Mouse (Mus musculus): Measurements from ENCODE around the gene Actc1. TPM values are rescaled to one million over a fixed set of nuclear protein-coding genes. Genes with fewer than 3 reads are reported as not detected.

Gene Actc1
- polyA plus RNA-seq (2015; fragmentation: Nextera tagmentation; extraction: Ambion mirVana) = 28.4 and 31.0 TPM in 2 replicates

DNA sequence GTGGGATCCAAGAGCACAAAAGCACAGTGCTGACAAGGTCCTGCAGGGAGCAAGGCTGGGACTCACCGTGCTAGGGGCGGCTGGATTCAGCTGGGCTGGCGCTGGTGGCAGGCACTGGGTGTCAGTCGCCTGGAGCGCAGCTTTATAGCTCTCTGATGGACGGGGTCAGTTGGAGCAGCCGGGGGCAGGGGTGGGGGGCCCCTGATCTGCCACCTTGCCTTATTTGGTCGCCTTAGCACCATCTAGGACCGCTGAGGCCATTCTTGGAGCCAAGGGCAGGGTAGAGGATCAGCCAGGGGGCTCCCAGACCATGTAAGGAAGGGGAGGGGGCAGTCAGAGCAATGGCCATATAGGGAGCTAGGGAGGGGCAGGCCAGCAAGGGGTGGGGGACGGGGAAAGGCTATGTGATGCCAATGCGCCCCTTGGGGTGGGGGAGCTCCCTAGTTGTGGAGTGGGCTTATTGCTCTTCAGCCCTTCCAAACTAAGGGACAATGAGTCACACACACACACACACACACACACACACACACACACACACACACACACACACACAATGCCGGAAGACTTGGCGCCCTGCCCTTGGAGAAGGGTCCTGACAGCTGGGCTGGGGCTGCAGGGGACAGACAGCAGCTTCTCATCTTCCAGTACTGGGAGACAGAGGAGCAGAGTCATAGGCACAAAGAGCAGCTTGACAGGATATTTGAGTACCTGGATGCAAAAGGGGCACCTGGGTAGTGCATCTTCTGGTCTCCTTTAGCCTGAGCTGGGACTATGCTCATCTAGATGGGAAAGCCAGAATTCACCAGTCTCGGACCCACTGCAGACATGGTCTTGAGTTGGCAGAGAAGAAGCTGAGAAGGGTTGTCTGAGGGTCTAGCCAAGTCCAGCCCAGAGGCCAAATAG, at the start of gene Actc1:
TSS of gene Actc1 (minus strand) at position 853 of the 903 bp plus-strand sequence.
- 22% methylated on average over 14 of the region's 14 CpGs for WGBS
- Histone ChIP-seq H3K4me3 (ENCODE audit: low read depth, low read length) (peak within 1 kb of the TSS; percentile 15; the same call in 1 of the 2 replicates), H3K27me3 (ENCODE audit: control insufficient read depth, insufficient read depth, low read length) (no peaks in the 10 kb centered on the region), H3K4me2 (replicated peaks; ENCODE audit: low read depth) (peak within 1 kb of the TSS; percentile 39; the same call in 1 of the 2 replicates), H3K4me1 (replicated peaks; ENCODE audit: control insufficient read depth, insufficient read depth) (no peaks in the 10 kb centered on the region), H3K36me3 (ENCODE audit: control insufficient read depth, insufficient read depth, low read length) (no peaks in the 10 kb centered on the region), H3K9me3 (ENCODE audit: control insufficient read depth, low read length) (no peaks in the 10 kb centered on the region), H3K27ac (replicated peaks) (no peak within 1 kb of the TSS), H3K9ac (ENCODE audit: low read length) (no peak within 1 kb of the TSS)
- ATAC-seq (ENCODE audit: low FRiP score, low TSS enrichment) (peak; percentile 47), DNase-seq (ENCODE audit: low spot score) (no peak)
- TF ChIP-seq EP300 (optimal IDR thresholded peaks at IDR 0.05) (no peak), CTCF (IDR thresholded peaks at IDR 0.05; ENCODE audit: low read depth) (no peak)

DNA sequence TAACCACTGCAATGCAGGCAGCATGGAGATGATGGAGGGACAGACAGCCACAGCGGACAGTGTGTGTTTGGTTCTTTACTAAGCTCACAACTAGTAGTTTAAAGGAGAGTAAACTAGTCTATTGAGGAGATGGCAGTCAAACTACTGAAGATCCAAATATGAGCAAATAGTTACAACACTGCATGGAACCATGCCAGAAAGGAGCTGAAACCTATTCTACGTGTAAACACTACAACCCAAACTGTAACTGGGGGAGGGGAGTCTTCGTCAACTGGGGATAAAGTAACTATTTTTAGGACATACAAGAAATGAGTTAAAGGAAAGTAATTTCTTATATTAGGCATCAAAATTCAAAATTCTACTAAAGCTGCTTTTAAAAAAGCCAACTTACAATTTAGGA, 49.1 kb upstream of the Actc1 start:
- TF ChIP-seq EP300 (optimal IDR thresholded peaks at IDR 0.05) (no peak), CTCF (IDR thresholded peaks at IDR 0.05; ENCODE audit: low read depth) (no peak)
- H3K9me3 ChIP-seq (ENCODE audit: control insufficient read depth, low read length) = no peaks in the 10 kb centered on the region
- H3K27ac ChIP-seq (replicated peaks) = no peak overlapping the region
- no peak for DNase-seq (ENCODE audit: low spot score)
- H3K4me2 ChIP-seq (replicated peaks; ENCODE audit: low read depth) = no peak overlapping the region
- no peak overlapping the region for H3K9ac ChIP-seq (ENCODE audit: low read length)
- H3K27me3 ChIP-seq (ENCODE audit: control insufficient read depth, insufficient read depth, low read length) = no peaks in the 10 kb centered on the region
- no peak for ATAC-seq (ENCODE audit: low FRiP score, low TSS enrichment)
- peaks cover 9% of the 10 kb centered on the region for H3K36me3 ChIP-seq (ENCODE audit: control insufficient read depth, insufficient read depth, low read length)
- 58% methylated on average over 3 of the region's 3 CpGs for WGBS
- no peaks in the 10 kb centered on the region for H3K4me1 ChIP-seq (replicated peaks; ENCODE audit: control insufficient read depth, insufficient read depth)
- H3K4me3 ChIP-seq (ENCODE audit: low read depth, low read length) = no peak overlapping the region

DNA sequence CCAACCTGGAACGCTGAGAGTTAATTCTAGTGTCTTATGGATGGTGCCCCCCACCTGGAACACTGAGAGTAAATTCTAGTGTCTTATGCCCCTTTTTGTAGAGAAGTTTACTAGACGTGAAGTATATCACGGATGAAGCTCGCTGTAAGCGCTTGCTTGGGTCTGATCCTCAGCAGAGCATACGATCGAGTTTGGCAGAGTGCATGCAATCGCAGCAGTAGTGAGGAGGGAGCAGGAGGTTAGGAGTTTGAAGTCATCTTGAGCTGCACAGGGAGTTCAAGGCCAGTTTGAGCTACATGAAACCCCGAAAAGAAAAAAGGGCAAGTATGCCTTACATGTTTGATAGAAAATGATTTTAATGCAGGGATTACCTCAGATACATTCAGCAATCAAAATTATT, 47.5 kb upstream of the Actc1 start:
- Histone ChIP-seq H3K4me3 (ENCODE audit: low read depth, low read length) (no peak overlapping the region), H3K4me2 (replicated peaks; ENCODE audit: low read depth) (no peak overlapping the region), H3K36me3 (ENCODE audit: control insufficient read depth, insufficient read depth, low read length) (peaks cover 9% of the 10 kb centered on the region), H3K9ac (ENCODE audit: low read length) (no peak overlapping the region), H3K9me3 (ENCODE audit: control insufficient read depth, low read length) (no peaks in the 10 kb centered on the region), H3K27ac (replicated peaks) (no peak overlapping the region), H3K4me1 (replicated peaks; ENCODE audit: control insufficient read depth, insufficient read depth) (no peaks in the 10 kb centered on the region), H3K27me3 (ENCODE audit: control insufficient read depth, insufficient read depth, low read length) (no peaks in the 10 kb centered on the region)
- WGBS = 94% methylated on average over 9 of the region's 9 CpGs
- DNase-seq (ENCODE audit: low spot score) (no peak), ATAC-seq (ENCODE audit: low FRiP score, low TSS enrichment) (no peak)
- TF ChIP-seq CTCF (IDR thresholded peaks at IDR 0.05; ENCODE audit: low read depth) (no peak), EP300 (optimal IDR thresholded peaks at IDR 0.05) (no peak)

DNA sequence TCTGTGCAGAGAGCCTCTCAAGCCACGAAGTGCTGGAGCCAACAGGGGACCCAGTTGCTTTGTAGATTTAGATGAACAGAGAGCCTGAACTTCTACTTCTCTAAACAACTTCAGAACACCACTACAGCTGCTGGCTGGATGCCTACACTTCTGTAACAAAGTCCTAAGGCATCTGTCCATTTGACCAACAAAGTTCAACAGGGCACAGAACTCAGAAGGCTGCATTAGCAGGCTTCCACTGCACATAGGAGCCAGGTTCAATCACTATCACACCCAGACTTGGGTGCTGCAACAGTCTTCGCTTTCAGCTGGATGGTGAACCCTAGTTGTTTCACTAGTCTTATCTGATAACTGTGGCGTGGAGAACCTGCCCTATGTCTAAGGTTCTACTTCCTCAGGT, 46.5 kb upstream of the Actc1 start:
- DNase-seq (ENCODE audit: low spot score) (no peak), ATAC-seq (ENCODE audit: low FRiP score, low TSS enrichment) (no peak)
- Histone ChIP-seq H3K36me3 (ENCODE audit: control insufficient read depth, insufficient read depth, low read length) (peaks cover 7% of the 10 kb centered on the region), H3K27ac (replicated peaks) (no peak overlapping the region), H3K4me3 (ENCODE audit: low read depth, low read length) (no peak overlapping the region), H3K4me2 (replicated peaks; ENCODE audit: low read depth) (no peak overlapping the region), H3K9me3 (ENCODE audit: control insufficient read depth, low read length) (no peaks in the 10 kb centered on the region), H3K9ac (ENCODE audit: low read length) (no peak overlapping the region), H3K4me1 (replicated peaks; ENCODE audit: control insufficient read depth, insufficient read depth) (no peaks in the 10 kb centered on the region), H3K27me3 (ENCODE audit: control insufficient read depth, insufficient read depth, low read length) (no peaks in the 10 kb centered on the region)
- TF ChIP-seq EP300 (optimal IDR thresholded peaks at IDR 0.05) (no peak), CTCF (IDR thresholded peaks at IDR 0.05; ENCODE audit: low read depth) (no peak)
- 88% methylated on average over 3 of the region's 3 CpGs for WGBS

DNA sequence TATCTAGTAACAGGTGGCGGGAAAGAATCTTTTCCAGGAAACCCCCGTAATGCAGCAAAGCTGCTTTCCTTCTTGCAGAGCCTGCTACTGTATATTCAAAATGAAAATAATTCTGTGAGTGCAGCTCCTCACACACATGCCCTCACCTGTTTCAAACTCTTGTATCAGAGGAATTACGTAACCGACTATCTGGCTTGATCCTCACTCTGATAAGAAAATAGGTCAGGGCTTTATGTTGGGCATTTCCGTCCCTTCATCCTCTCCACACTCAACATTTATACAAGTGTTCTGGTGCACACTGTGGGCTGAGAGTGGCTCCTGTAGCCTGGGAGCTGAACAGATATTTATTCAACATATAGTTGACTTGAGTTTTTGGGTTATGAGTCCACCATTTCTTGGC, 45.8 kb upstream of the Actc1 start:
- no peaks in the 10 kb centered on the region for H3K4me1 ChIP-seq (replicated peaks; ENCODE audit: control insufficient read depth, insufficient read depth)
- no peak overlapping the region for H3K27ac ChIP-seq (replicated peaks)
- H3K9ac ChIP-seq (ENCODE audit: low read length) = no peak overlapping the region
- ATAC-seq (ENCODE audit: low FRiP score, low TSS enrichment) = no peak
- H3K4me3 ChIP-seq (ENCODE audit: low read depth, low read length) = no peak overlapping the region
- DNase-seq (ENCODE audit: low spot score) = no peak
- 87% methylated on average over 5 of the region's 5 CpGs for WGBS
- H3K9me3 ChIP-seq (ENCODE audit: control insufficient read depth, low read length) = no peaks in the 10 kb centered on the region
- peaks cover 7% of the 10 kb centered on the region for H3K36me3 ChIP-seq (ENCODE audit: control insufficient read depth, insufficient read depth, low read length)
- no peak overlapping the region for H3K4me2 ChIP-seq (replicated peaks; ENCODE audit: low read depth)
- TF ChIP-seq EP300 (optimal IDR thresholded peaks at IDR 0.05) (no peak), CTCF (IDR thresholded peaks at IDR 0.05; ENCODE audit: low read depth) (no peak)
- H3K27me3 ChIP-seq (ENCODE audit: control insufficient read depth, insufficient read depth, low read length) = no peaks in the 10 kb centered on the region

DNA sequence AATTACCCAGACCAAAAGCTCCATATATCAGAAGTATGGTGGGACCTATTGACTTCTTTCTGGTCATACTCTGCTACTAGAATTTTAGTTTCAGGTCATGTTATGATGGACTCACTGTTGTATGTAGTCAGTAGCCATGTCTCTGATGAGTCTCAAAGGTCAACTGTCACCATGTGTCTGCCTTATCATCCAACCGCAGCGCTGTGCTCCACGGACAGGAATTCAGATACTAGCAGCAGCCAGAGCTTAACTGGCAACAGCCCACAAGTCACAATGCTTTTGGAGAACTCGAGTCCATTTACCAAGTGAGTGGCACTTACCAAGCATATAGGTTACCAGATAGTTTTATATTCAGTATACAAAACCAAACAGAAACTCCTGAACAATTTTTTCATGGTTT, 44.3 kb upstream of the Actc1 start:
- H3K36me3 ChIP-seq (ENCODE audit: control insufficient read depth, insufficient read depth, low read length) = peaks cover 7% of the 10 kb centered on the region
- no peak for TF ChIP-seq EP300 (optimal IDR thresholded peaks at IDR 0.05)
- TF ChIP-seq CTCF (IDR thresholded peaks at IDR 0.05; ENCODE audit: low read depth) = no peak
- H3K9ac ChIP-seq (ENCODE audit: low read length) = no peak overlapping the region
- WGBS = 90% methylated on average over 4 of the region's 4 CpGs
- H3K9me3 ChIP-seq (ENCODE audit: control insufficient read depth, low read length) = no peaks in the 10 kb centered on the region
- no peak for DNase-seq (ENCODE audit: low spot score)
- no peak overlapping the region for H3K4me3 ChIP-seq (ENCODE audit: low read depth, low read length)
- no peak overlapping the region for H3K4me2 ChIP-seq (replicated peaks; ENCODE audit: low read depth)
- ATAC-seq (ENCODE audit: low FRiP score, low TSS enrichment) = no peak
- H3K27me3 ChIP-seq (ENCODE audit: control insufficient read depth, insufficient read depth, low read length) = no peaks in the 10 kb centered on the region
- no peaks in the 10 kb centered on the region for H3K4me1 ChIP-seq (replicated peaks; ENCODE audit: control insufficient read depth, insufficient read depth)
- H3K27ac ChIP-seq (replicated peaks) = no peak overlapping the region

Data from stomach, postnatal 0 days (tissue).